8 mouse cellular contexts compared by ENCODE assay signal in genomic region chr14:61056962-61057361, GRCm38 (mm10). TPM values are rescaled to one million over a fixed set of nuclear protein-coding genes. Genes with fewer than 3 reads are reported as not detected.
DNase-seq lines count a peak whose midpoint lies in the region; ATAC-seq and TF ChIP-seq lines count a peak whose summit lies in the region.

No protein-coding gene starts in this region.

- no peak for ATAC-seq in lung, embryonic 15.5 days (ENCODE audit: borderline replicate concordance, extremely low read depth, low FRiP score, low TSS enrichment)
- ATAC-seq in limb, embryonic 12.5 days (ENCODE audit: insufficient number of reproducible peaks, insufficient read depth, low FRiP score, low TSS enrichment, low read depth), result no peak

- DNase-seq in lung, adult 2 months, result no peak
- no peak for DNase-seq in forebrain, embryonic 10.5 days (ENCODE audit: extremely low spot score, low spot score)
- peak; percentile 24 for DNase-seq in splenic B cell, adult 2 months (ENCODE audit: low read depth, low spot score)
- no peak for DNase-seq in left cerebral cortex, postnatal 36 days (ENCODE audit: low spot score in 2 of 2)
- DNase-seq in gastrocnemius, postnatal 10 days, result no peak
- DNase-seq in cerebellum, adult 11-12 months, result no peak

- no peak for TF ChIP-seq POLR2A in lung, adult 2 months (IDR thresholded peaks at IDR 0.05; ENCODE audit: borderline replicate concordance, extremely low read depth, low read depth, low read length)

- H3K4me2 ChIP-seq in lung, embryonic 15.5 days, result peak overlapping the region; percentile 60
- peak overlapping the region; percentile 69 for H3K4me2 ChIP-seq in limb, embryonic 12.5 days

- intact Hi-C loops in left cerebral cortex, postnatal 36 days (cut with DNase I), result no loop called here

- peak overlapping the region; percentile 22; the same call in 1 of the 2 replicates for H3K9ac ChIP-seq in lung, embryonic 15.5 days
- H3K9ac ChIP-seq in limb, embryonic 12.5 days (replicated peaks), result peak overlapping the region; percentile 46; the same call in 1 of the 2 replicates

- no peaks in the 10 kb centered on the region for H3K36me3 ChIP-seq in lung, embryonic 15.5 days
- no peaks in the 10 kb centered on the region for H3K36me3 ChIP-seq in forebrain, embryonic 10.5 days (replicated peaks)
- no peaks in the 10 kb centered on the region for H3K36me3 ChIP-seq in limb, embryonic 12.5 days
- H3K36me3 ChIP-seq in splenic B cell, adult 2 months (ENCODE audit: control insufficient read depth, insufficient read depth, low read length, poor library complexity, severe bottlenecking), result no peaks in the 10 kb centered on the region

- no peaks in the 10 kb centered on the region for H3K27me3 ChIP-seq in lung, embryonic 15.5 days
- peaks cover 54% of the 10 kb centered on the region for H3K27me3 ChIP-seq in forebrain, embryonic 10.5 days (ENCODE audit: poor library complexity, severe bottlenecking)
- peaks cover 14% of the 10 kb centered on the region; the same call in 1 of the 2 replicates for H3K27me3 ChIP-seq in limb, embryonic 12.5 days
- no peaks in the 10 kb centered on the region; the same call in 1 of the 2 replicates for H3K27me3 ChIP-seq in splenic B cell, adult 2 months (ENCODE audit: control insufficient read depth, insufficient read depth, low read length, poor library complexity, severe bottlenecking)

- no peak overlapping the region for H3K27ac ChIP-seq in lung, embryonic 15.5 days
- peak overlapping the region; percentile 79 for H3K27ac ChIP-seq in forebrain, embryonic 10.5 days
- H3K27ac ChIP-seq in limb, embryonic 12.5 days, result no peak overlapping the region

- TF ChIP-seq CTCF in lung, adult 2 months (IDR thresholded peaks at IDR 0.05; ENCODE audit: insufficient read depth, low read length), result no peak

- WGBS in lung, embryonic 15.5 days, result 7% methylated on average over 11 of the region's 11 CpGs
- WGBS in lung, adult 2 months, result 25% methylated on average over 11 of the region's 11 CpGs
- WGBS in forebrain, embryonic 10.5 days, result 11% methylated on average over 11 of the region's 11 CpGs
- 4% methylated on average over 11 of the region's 11 CpGs for WGBS in limb, embryonic 12.5 days

- H3K4me1 ChIP-seq in lung, embryonic 15.5 days, result peaks cover 45% of the 10 kb centered on the region
- H3K4me1 ChIP-seq in lung, adult 2 months (ENCODE audit: control insufficient read depth, insufficient read depth, low read length), result no peaks in the 10 kb centered on the region
- H3K4me1 ChIP-seq in forebrain, embryonic 10.5 days, result peaks cover 56% of the 10 kb centered on the region
- H3K4me1 ChIP-seq in limb, embryonic 12.5 days (replicated peaks), result peaks cover 44% of the 10 kb centered on the region

- H3K4me3 ChIP-seq in lung, embryonic 15.5 days, result peak overlapping the region; percentile 26
- no peak overlapping the region for H3K4me3 ChIP-seq in lung, adult 2 months (replicated peaks; ENCODE audit: extremely low read depth, low read depth, low read length)
- peak overlapping the region; percentile 47 for H3K4me3 ChIP-seq in forebrain, embryonic 10.5 days
- peak overlapping the region; percentile 36 for H3K4me3 ChIP-seq in limb, embryonic 12.5 days (replicated peaks)

- no peaks in the 10 kb centered on the region for H3K9me3 ChIP-seq in lung, embryonic 15.5 days
- peaks cover 6% of the 10 kb centered on the region; the same call in 1 of the 2 replicates for H3K9me3 ChIP-seq in forebrain, embryonic 10.5 days
- H3K9me3 ChIP-seq in limb, embryonic 12.5 days, result peaks cover 6% of the 10 kb centered on the region; the same call in 1 of the 2 replicates

RNA-seq across cellular contexts. Expression of gene Tnfrsf19, which starts 10.7 kb away (rescaled TPM):
- 96.5 and 105 TPM in 2 replicates for polyA plus RNA-seq in lung, embryonic 15.5 days (2015; fragmentation: Nextera tagmentation; extraction: Ambion mirVana)
- 44.1 and 71.4 TPM in 2 replicates for polyA plus RNA-seq in lung, adult 2 months (2012; rRNA removed)
- polyA plus RNA-seq in forebrain, embryonic 10.5 days (2016; fragmentation: Nextera tagmentation; extraction: Ambion mirVana), result 102 and 110 TPM in 2 replicates
- 34.2 and 42.5 TPM in 2 replicates for polyA plus RNA-seq in limb, embryonic 12.5 days (2016; fragmentation: Nextera tagmentation; extraction: Ambion mirVana)
- total RNA-seq in left cerebral cortex, postnatal 36 days (2021), result 10 to 100 TPM; 50.2 to 59.7 TPM
- 10 to 100 TPM in 1 of 2 experiments, 1 to 10 TPM in 1; 7.6 to 12.6 TPM for total RNA-seq in gastrocnemius, postnatal 10 days (2021)
